Mouse (Mus musculus) bone marrow macrophage, adult 2 months (primary cell): Measurements from ENCODE around the gene Tmem256.

Experiments used
- CTCF ChIP-seq: IDR thresholded peaks from 2 replicates; pipeline ENCODE4 v1.5.1; 2012; ENCODE audit warnings: low read depth, mild to moderate bottlenecking, low read length, moderate library complexity
- POLR2A ChIP-seq: IDR thresholded peaks from 2 replicates; pipeline ENCODE4 v1.6.1; 2012; ENCODE audit warnings: mild to moderate bottlenecking, low read depth, low read length, borderline replicate concordance

DNA sequence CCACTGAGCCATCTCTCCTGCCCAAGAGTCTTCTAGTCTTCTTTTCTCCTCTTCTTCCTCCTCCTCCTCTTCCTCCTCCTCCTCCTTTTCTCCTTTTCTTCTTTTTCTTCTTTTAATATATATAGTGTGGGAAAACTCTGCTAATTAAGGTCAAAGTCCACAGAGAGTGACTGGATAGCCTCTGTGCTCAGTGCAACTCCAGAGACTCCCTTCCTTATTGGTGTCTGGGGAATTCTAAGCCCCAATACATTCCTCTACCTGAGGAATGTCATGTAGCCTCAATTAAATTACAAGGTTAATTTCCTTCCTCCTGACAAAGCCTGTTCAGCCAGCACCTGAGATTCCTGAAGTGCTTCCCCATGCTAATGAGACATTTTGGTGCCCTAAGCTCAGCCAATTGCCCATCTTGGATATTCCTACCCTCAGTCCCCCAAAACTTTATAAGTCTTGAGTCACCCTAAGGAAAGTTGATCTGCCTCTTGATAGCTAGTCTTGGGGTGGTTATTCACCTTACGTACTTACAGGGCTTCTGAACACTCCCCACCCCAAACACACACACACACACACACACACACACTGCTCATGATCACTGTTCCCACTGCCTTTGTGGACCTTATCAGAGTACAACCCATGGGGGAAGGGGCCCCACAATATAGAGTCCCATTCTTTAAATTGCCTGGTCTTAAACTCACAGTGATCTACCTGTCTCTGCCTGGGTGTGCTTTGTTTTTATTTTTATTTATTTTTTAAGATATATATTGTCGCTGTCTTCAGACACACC, 32.2 kb downstream of the Tmem256 start:
- TF ChIP-seq POLR2A (no peak), CTCF (no peak)
